Mouse (Mus musculus) heart, adult 2 months (tissue): Measurements from ENCODE around the gene Camta1.

ENCODE experiments used
- CTCF ChIP-seq: fragments of 200-600 bp; IDR thresholded peaks from 2 replicates; pipeline ENCODE4 v1.8.1; 2022; ENCODE audit warnings: antibody characterized with exemption, mild to moderate bottlenecking, moderate library complexity
- EP300 ChIP-seq: fragments of 200-500 bp; IDR thresholded peaks from 2 replicates; pipeline ENCODE4 v1.6.1; 2011; ENCODE audit warnings: low read depth, low read length, control low read depth; ENCODE audit not compliant: insufficient read depth
- POLR2A ChIP-seq: fragments of 200-500 bp; IDR thresholded peaks from 2 replicates; pipeline ENCODE4 v1.6.1; 2011; ENCODE audit warnings: mild to moderate bottlenecking, low read depth, low read length, control low read depth; ENCODE audit not compliant: insufficient read depth

DNA sequence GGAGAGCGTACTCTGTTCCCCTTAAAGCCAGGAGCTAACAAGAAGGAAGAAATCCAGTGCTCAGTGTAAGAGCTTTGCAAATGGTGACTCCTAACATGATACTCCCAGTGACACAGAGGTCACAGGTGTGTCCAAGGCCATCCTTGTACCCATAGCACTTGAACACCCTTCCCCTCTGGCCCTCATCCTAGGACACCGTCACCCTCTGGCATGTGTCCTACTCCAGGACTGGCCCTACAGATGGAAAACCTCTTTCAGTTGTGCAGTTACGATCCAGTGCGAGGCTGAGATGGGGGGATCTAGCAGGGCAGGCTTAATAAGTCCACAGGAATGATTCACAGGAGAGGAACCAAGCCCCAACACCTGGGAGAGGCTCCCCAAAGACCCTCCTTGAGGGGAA is 453.4 kb downstream of the Camta1 start:
- TF ChIP-seq POLR2A = no peak
- no peak for TF ChIP-seq CTCF
- no peak for TF ChIP-seq EP300
